Mouse (Mus musculus) liver, adult 2 months (tissue): ENCODE measurements around the gene Spata31d1a. TPM values are rescaled to one million over a fixed set of nuclear protein-coding genes. Genes with fewer than 3 reads are reported as not detected.

Experiments
- DNase-seq: peaks from one replicate; pipeline ENCODE4 v3.0.0-alpha.2; 2011; ENCODE audit warnings: low read depth, low spot score; ENCODE audit errors: extremely low read depth
- H3K27ac ChIP-seq: fragments of 200-500 bp; replicated peaks from 2 replicates; pipeline ENCODE4 v1.5.1; 2012; ENCODE audit warnings: low read depth, mild to moderate bottlenecking, control low read depth, inconsistent platforms, low read length; ENCODE audit not compliant: insufficient read depth
- H3K27me3 ChIP-seq: fragments of 200-500 bp; 2 replicates; pipeline ENCODE4 v1.6.1; 2012; ENCODE audit warnings: mild to moderate bottlenecking, moderate library complexity, low read length, inconsistent platforms; ENCODE audit not compliant: control insufficient read depth, insufficient read depth
- H3K36me3 ChIP-seq: fragments of 200-500 bp; 2 replicates; pipeline ENCODE4 v1.6.1; 2012; ENCODE audit warnings: low read length, inconsistent platforms; ENCODE audit not compliant: control insufficient read depth, insufficient read depth
- H3K4me1 ChIP-seq: fragments of 200-500 bp; 2 replicates; pipeline ENCODE4 v1.6.1; 2011; ENCODE audit warnings: low read length; ENCODE audit not compliant: control insufficient read depth, insufficient read depth
- H3K4me3 ChIP-seq: fragments of 200-500 bp; 2 replicates; pipeline ENCODE4 v1.5.1; 2011; ENCODE audit warnings: low read depth, mild to moderate bottlenecking, control low read depth, low read length, moderate library complexity; ENCODE audit not compliant: insufficient read depth
- H3K79me2 ChIP-seq: fragments of 200-500 bp; 2 replicates; pipeline ENCODE4 v1.6.1; 2012; ENCODE audit warnings: inconsistent platforms, mild to moderate bottlenecking, low read length, moderate library complexity; ENCODE audit not compliant: control insufficient read depth, insufficient read depth
- H3K9ac ChIP-seq: fragments of 200-500 bp; 2 replicates; pipeline ENCODE4 v1.6.1; 2012; ENCODE audit warnings: low read depth, mild to moderate bottlenecking, control low read depth, inconsistent platforms, low read length
- CTCF ChIP-seq: fragments of 200-500 bp; IDR thresholded peaks from 2 replicates; pipeline ENCODE4 v1.5.1; 2011; ENCODE audit warnings: low read depth, low read length, control low read depth
- POLR2A ChIP-seq: fragments of 200-500 bp; IDR thresholded peaks from 2 replicates; pipeline ENCODE4 v1.6.1; 2011; ENCODE audit warnings: low read length, control low read depth; ENCODE audit not compliant: insufficient read depth; ENCODE audit errors: extremely low read depth
- WGBS: fragments of 180-500 bp; shearing (Covaris S2); methylation state at CpG from one replicate; pipeline ENCODE4 v1.1.7; 2018; 5-methylcytosine and 5-hydroxymethylcytosine counted together
- polyA plus RNA-seq: library from polyadenylated mRNA; depleted of rRNA; stranded (reverse); fragments of >200 nt; gene quantifications from 2 replicates; pipeline ENCODE4 v1.2.3, GENCODE M21; 2012; rRNA removed
- total RNA-seq: library from RNA; depleted of rRNA; stranded (reverse); fragments of >200 nt; gene quantifications from 2 replicates; pipeline ENCODE4 v1.2.3, GENCODE M21; 2014; rRNA removed

Spata31d1a gene
- total and polyA plus RNA-seq, 2 experiments, result not detected

DNA sequence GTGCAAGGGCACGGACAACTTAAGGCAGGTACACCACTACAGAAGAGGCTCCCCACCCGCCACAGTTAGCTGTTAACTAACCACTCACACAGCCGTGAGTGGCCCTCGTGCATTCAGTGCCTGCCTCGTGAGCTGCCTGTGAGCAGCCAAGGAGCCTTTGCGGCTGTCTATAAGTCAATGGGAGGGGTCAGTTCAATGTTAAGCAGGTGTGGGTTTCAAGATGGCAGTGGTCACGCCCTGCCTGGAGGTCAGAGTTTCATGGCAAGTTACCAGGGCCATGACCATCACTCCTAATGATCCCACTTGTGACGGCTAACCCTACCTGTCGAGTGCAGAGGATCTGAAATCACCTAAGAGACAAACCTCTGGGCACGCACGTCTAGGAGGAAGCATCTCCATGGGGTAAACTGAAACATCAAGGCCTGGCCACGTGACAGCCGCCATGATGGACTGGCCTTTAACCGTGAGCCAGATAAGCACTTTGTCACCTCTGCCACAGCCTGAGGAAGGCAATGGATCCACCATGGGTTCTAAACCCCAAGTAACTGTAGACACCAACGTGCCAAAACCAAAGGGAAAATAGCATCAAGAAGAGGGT is 54.3 kb downstream of the Spata31d1a start:
- TF ChIP-seq POLR2A (no peak), CTCF (no peak)
- Histone ChIP-seq H3K4me1 (no peaks in the 10 kb centered on the region), H3K4me3 (no peak overlapping the region), H3K9ac (no peak overlapping the region), H3K27ac (no peak overlapping the region), H3K27me3 (no peaks in the 10 kb centered on the region), H3K36me3 (no peaks in the 10 kb centered on the region), H3K79me2 (no peaks in the 10 kb centered on the region)
- 95% methylated on average over 15 of the region's 15 CpGs for WGBS
- no peak for DNase-seq

DNA sequence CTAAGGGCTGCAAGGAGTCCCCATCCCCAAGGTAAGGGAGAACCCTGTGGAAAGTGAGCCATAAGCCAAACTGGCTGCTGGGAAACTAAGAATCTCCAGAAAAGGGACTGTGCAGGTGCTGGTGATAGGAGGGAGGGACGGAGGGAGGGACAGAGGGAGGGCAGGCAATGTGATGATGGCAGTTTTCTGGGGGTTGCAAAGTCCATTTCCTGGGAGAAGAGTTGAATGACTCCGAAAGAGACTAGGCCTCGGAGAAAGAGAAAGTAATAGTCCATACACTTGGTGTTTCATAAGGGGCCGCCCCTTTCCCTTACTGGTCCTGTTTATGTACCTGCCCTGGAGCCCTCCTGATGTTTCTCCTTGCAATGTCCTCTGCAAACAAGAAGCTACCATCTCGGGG is 55.7 kb downstream of the Spata31d1a start:
- no peak overlapping the region for H3K27ac ChIP-seq
- no peaks in the 10 kb centered on the region for H3K27me3 ChIP-seq
- no peaks in the 10 kb centered on the region for H3K36me3 ChIP-seq
- H3K79me2 ChIP-seq, result no peaks in the 10 kb centered on the region
- H3K4me1 ChIP-seq, result no peaks in the 10 kb centered on the region
- DNase-seq, result no peak
- 70% methylated on average over 5 of the region's 5 CpGs for WGBS
- TF ChIP-seq CTCF, result no peak
- no peak overlapping the region for H3K9ac ChIP-seq
- no peak overlapping the region for H3K4me3 ChIP-seq

DNA sequence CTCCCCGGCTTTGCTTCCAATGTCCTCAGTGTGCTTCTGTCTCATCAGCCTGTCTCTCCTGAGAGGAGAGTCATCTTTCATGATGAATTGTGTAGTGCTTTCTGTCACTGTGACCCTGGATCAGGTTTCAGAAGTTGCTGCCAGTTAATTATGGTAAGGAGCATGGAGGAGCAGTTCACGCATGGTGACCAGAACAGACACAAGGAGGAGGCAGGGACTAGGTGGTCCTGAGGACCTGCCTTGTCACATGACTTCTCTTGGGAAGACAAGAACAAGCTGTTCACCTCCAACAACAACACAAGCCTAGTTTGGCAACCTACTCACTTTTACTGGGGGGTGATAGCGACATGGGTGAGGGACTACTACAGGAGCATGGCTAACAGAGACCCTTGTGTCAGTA is 57.0 kb downstream of the Spata31d1a start:
- WGBS, result 83% methylated on average over 3 of the region's 3 CpGs
- TF ChIP-seq CTCF (no peak), POLR2A (no peak)
- no peak for DNase-seq

GRCm38 (mm10) chr13:59652651-59653050 is 57.5 kb downstream of the Spata31d1a start:
- 79% methylated on average over 5 of the region's 5 CpGs for WGBS
- Histone ChIP-seq H3K9ac (no peak overlapping the region), H3K4me3 (no peak overlapping the region), H3K27me3 (no peaks in the 10 kb centered on the region), H3K79me2 (no peaks in the 10 kb centered on the region), H3K4me1 (no peaks in the 10 kb centered on the region), H3K36me3 (no peaks in the 10 kb centered on the region), H3K27ac (no peak overlapping the region)
- no peak for TF ChIP-seq CTCF
- TF ChIP-seq POLR2A, result no peak
- DNase-seq, result no peak

More for the DNA sequence above, 57.0 kb downstream of the Spata31d1a start:
- no peak overlapping the region for H3K27ac ChIP-seq
- no peaks in the 10 kb centered on the region for H3K27me3 ChIP-seq
- no peak overlapping the region for H3K4me3 ChIP-seq
- H3K36me3 ChIP-seq, result no peaks in the 10 kb centered on the region
- H3K4me1 ChIP-seq, result no peaks in the 10 kb centered on the region
- H3K79me2 ChIP-seq, result no peaks in the 10 kb centered on the region
- no peak overlapping the region for H3K9ac ChIP-seq

Other genes starting within 250 kb of the Spata31d1a start
- 10.0 and 10.5 TPM in 2 replicates for gene Agtpbp1, start 125.1 kb downstream of the Spata31d1a start, total RNA-seq
- gene Agtpbp1, start 125.1 kb downstream of the Spata31d1a start, polyA plus RNA-seq, result 1.9 TPM in 2 replicates
- 27.7 and 32.3 TPM in 2 replicates for gene Naa35, start 125.1 kb downstream of the Spata31d1a start, total RNA-seq
- 21.8 and 29.1 TPM in 2 replicates for gene Naa35, start 125.1 kb downstream of the Spata31d1a start, polyA plus RNA-seq
- gene Golm1, start 34.5 kb downstream of the Spata31d1a start, total RNA-seq, result 3.3 and 3.6 TPM in 2 replicates
- gene Golm1, start 34.5 kb downstream of the Spata31d1a start, polyA plus RNA-seq, result 1.1 and 1.2 TPM in 2 replicates
- gene 4921517D22Rik, start 16.2 kb downstream of the Spata31d1a start, total RNA-seq, result not detected in 2 replicates
- not detected in 2 replicates for gene 4921517D22Rik, start 16.2 kb downstream of the Spata31d1a start, polyA plus RNA-seq
- gene Spata31d1b, start 2.0 kb upstream of the Spata31d1a start, total RNA-seq, result not detected in 2 replicates
- not detected in 2 replicates for gene Spata31d1b, start 2.0 kb upstream of the Spata31d1a start, polyA plus RNA-seq
- gene Spata31d1d, start 21.4 kb upstream of the Spata31d1a start, total RNA-seq, result not detected in 2 replicates
- not detected in 2 replicates for gene Spata31d1d, start 21.4 kb upstream of the Spata31d1a start, polyA plus RNA-seq
- gene 1700014D04Rik, start 36.4 kb upstream of the Spata31d1a start, total RNA-seq, result not detected in 2 replicates
- not detected in 2 replicates for gene 1700014D04Rik, start 36.4 kb upstream of the Spata31d1a start, polyA plus RNA-seq
- 32.4 and 38.9 TPM in 2 replicates for gene Isca1, start 59.5 kb upstream of the Spata31d1a start, total RNA-seq
- gene Isca1, start 59.5 kb upstream of the Spata31d1a start, polyA plus RNA-seq, result 52.8 and 56.9 TPM in 2 replicates
- not detected in 2 replicates for gene Gm49354, start 71.9 kb upstream of the Spata31d1a start, total RNA-seq
- gene Gm49354, start 71.9 kb upstream of the Spata31d1a start, polyA plus RNA-seq, result not detected in 2 replicates
- gene Tut7, start 112.8 kb upstream of the Spata31d1a start, total RNA-seq, result 54.2 and 56.9 TPM in 2 replicates
- 15.7 and 17.7 TPM in 2 replicates for gene Tut7, start 112.8 kb upstream of the Spata31d1a start, polyA plus RNA-seq